Mouse (Mus musculus) layer of hippocampus, postnatal 25 days (tissue): ENCODE measurements around the gene Cenpu. TPM values are rescaled to one million over a fixed set of nuclear protein-coding genes. Genes with fewer than 3 reads are reported as not detected.

ENCODE experiments used
- DNase-seq, 2 experiments: peaks; one replicate each; pipeline ENCODE4 v3.0.0; 2022; ENCODE audit warnings: mixed read lengths in 2 of 2, low spot score in 1 of 2; ENCODE audit errors: extremely low spot score in 1 of 2
- total RNA-seq, 2 experiments: library from RNA; stranded (reverse); gene quantifications; 2 replicates each; pipeline ENCODE4 v1.2.3; 2021

Cenpu gene
- 1 to 10 TPM; 1.9 to 2.3 TPM for total RNA-seq

DNA sequence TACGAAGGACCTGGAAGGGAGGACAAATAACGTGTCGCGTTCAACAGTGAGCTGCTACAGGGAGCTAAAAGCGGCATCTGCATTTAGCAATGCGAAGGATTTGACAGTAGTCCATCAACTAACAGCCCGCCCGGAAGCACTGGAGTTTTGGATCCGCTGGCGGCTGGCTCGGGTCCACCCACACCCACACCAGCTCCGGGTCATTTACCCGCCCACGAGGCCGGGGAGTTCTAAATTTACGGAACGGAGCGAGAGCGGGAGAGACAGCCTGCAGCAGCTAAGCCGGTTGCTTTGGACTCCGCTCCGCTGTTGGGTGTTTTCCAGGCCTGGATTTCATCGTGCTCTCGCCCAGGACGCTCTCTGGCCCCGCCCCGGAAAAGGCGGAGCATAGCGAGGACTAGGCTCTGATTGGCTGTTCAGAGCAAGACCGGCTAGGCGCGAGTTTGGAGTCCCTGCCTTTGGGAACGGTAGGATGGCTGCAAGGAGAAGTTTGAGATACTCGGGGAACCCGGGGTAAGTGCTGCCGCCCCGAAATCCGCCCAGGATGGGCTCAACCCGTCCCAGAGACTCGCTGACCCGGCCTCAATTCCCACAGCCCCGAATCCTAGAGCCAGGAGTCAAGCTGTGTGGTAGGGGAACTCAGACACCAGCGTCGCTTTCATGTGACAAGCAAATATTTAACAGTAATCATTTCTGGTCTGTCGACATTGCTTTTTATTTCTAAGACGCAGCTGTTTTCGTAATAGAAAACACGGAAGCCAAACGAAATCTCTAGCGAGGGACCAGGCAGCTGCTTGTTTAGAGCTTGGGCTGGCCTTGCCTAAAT lies at the start of gene Cenpu:
Cenpu (plus strand) TSS at position 414 of the 826 bp plus-strand sequence.
- DNase-seq, result peak; percentile 96 to 99

DNA sequence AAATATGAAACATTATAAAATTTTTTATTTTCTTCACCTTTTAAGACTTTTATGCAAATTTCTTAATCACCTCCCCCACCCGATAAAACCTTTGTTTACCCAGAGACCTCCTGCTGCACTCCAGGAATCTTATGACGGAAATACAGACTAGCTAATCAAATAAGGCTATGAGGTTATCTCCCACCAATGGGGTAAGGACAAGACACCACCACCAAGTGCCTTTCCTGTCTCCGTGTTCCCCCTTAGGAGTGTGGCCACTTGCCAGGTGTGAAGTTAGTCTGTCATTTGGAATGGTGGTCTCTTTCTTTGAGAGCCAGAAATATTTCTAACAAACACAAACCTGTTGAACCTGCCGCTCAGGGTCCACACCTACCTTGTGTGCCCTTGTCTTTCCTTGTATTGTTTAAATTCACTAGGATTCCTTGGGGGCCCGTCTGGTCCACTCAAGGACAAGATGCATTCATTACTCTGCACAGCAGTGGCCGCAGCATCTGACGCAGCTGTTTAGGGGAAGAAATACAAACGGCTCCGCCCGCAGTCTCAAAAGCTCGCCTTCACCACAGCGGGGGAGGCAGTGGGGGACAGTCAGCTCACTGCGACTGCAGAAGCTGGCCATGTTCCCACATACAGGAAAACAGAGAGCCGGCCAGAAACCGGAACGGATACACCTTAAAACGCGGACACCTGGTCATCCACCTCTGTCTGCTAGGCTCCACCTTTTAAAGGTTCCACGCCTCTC lies 49.3 kb upstream of the Cenpu start:
- DNase-seq, result no peak

DNA sequence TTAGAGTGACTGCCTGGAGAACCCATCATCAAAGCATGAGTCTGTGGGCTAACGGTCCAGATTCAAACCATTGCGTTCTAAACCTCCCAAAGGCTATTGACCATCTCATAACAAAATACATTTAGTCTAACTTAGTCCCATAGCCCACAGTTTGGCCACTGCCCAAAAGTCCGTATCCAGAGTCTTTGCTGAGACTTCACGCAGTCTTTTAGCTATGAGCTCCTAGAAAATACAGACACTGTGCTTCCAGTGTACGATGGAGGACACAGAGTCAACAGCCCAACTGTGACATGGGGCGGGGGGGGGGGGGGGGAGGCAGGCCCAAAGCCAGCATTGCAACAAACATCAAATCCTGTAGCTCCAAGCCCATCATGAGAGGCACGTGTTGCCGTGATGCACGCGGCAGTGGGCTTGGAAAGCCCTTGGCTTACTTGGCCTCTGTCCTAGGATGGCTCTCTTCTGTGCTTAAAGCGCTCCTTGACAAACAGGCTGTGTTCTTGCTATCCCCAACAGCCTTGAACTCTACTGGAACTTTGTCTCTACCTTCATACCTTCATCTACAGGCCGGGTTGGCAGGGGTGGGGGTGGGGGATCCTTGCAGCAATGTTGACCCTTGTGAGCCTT lies 48.6 kb upstream of the Cenpu start:
- no peak for DNase-seq

DNA sequence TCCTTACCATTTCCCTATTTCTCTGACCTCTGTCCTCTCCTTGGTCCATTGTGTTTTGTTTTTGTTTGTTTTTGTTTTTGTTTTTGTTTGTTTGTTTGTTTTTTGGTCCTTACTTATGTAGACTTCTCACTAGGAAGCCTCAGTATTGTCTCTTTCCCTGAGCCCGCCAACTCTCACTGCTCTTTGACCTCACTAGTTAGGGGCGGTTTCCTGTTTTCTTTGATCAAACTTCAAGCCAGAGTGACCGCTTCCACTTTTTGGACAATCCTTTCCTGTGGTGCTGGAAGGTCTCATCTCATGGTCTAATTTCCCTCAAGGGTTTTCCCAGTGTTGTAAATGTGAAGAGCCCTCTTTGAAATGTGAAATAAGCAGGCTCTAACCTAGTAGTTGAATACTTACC lies 47.6 kb upstream of the Cenpu start:
- DNase-seq, result no peak

DNA sequence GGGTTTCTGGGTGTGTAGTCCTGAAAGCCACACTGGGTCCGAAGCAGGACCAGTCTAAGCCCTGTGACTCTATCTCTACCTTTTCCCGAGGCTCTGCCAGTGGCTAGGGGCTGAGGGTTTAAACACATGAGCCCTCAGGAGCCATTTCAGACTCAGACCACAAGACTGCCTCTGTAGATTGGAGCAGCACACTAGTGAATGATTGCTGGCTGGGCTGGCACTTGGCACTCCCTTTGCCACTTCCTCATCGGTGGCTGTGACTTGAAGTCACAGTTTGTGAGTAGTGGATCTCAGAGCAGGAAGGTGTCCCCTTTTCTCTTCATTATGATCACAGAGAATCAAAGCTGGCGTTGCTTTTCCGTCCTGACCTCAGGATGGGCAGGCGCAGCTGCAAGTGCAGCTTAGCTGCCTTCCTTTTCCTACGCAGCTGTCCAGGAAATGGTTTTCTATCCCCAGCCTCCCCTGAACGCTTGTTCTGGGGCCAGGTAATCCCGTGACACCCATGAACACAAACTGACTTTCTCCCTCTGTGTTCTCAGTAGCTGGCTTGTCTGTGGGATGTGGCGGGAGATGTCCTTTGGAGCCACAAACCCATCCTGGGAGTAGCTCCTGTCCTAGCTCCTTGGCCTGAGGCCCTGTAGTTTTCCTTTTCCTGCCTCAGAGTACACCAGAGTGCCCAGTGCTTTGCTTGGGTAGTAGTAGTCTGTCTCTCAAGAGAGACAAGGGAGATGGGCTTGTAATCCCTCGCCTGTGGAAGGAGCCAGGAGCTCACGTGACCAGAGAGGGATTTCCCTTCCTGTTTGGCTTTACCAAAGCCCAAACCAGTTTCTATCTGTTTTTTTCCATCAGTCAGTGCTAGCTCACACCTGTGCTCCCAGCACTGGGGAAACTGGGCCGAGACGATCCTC lies 43.1 kb upstream of the Cenpu start:
- DNase-seq, result no peak

DNA sequence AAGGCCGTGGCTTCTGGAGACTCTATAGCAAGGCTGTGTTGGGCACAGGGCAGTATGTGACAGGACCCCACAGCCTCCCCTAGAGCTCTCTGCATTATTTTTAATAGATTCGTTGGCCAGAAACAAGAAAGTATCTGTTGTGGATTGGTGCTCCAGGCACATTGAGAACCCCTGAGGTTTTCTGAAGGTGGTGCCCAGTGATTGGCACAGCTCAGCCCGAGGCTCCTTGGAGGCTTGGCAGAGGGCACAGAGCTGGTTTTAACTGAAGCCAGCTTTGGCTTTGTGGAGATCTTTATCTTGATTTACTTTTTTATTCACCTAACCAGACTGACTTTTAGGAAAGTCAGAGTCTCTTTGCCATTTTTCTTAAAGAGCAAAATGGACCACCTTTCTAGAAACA lies 42.4 kb upstream of the Cenpu start:
- DNase-seq, result no peak

DNA sequence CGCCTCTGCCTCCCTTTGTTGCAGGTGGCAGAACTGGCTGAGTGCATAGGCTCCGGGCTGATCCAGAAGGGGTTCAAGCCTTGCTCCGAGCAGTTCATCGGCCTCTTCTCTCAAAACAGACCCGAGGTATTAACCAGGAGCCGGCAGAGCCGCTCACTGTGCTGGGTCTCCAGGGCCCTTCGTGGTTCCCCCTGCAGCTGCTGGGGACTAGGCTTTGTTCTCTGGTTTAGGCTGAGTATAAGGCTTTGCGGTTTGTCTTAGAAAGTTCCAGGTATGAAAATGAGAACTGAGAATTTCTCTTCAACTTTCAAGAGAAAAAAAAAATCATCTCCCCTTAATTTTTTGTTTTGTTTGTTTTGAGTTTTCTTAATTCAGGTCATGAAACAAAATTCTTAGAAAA lies 40.5 kb upstream of the Cenpu start:
- no peak for DNase-seq

DNA sequence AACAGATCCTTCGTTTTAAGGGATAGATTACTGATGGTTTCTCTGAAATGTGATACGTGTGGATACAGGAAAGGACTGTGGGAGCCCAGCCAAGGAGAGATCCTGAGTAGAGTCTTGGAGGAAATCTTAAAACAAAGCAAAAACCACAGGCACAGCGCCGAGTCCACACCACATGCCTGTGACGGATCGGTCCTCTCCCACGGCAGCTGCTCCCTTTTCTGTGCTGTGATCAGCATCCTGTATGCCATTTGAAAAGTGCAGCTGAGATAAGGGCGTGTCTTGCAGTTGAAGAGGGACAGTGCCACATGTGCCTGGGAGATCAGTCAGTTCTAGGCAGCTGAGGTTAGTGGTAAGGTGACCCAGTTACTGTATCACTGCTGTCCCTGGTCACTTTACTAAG lies 39.3 kb upstream of the Cenpu start:
- DNase-seq, result no peak

DNA sequence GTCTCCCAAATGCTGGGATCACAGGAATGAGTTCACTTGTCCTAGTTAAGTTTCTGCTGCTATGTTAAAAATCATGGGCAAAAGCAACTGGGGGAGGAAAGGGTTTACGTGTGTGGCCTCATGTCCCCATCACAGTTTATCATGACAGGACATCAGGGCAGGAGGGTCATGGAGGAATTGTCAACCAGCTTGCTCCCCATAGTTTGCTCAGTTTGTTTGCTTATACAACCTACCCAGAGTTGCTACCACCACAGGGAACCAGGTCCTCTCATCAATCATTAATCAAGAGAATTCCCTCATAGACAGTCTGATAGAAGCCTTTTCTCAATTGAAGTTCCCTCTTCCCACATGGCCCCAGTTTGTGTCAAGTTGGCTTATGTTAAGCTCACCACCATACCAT lies 37.8 kb upstream of the Cenpu start:
- DNase-seq, result no peak

DNA sequence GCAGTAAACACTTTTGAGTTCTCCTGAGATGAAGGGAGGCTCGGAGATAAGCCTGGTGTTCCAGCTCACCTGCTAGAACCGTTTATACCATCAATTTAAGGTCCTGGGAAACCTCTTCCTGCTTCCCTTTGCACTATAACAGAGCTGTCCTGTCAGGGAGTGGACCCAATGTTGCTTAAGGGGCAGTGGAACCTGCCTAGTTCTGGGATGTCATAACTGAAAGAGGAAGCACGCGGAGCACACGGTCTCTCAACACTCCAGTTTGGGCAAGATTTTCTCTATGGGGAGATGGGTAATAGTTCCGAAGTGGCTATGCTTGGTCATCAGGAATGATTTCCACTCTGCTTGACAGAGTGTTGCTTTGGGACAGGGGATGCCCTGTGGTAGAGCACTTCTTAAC lies 31.2 kb upstream of the Cenpu start:
- DNase-seq, result no peak

DNA sequence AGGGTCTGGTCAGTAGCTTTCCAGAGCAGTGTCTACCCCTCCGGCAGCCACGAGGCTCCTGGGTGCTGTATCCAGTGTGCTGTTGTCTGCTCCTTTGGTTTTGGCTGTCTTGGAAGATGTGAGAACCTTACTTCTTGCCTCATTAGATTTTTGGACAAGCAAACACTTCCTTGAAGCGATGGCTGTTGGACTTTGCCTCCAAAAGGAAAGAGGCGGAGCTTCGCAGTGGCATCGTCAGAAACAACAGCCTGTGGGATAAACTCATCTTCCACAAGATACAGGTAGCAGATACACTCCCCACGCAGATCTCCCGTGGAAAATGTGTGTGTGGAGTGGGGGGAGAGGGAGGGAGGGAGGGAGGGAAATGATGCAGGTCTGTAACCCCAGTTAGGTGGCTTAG lies 25.7 kb upstream of the Cenpu start:
- no peak for DNase-seq

DNA sequence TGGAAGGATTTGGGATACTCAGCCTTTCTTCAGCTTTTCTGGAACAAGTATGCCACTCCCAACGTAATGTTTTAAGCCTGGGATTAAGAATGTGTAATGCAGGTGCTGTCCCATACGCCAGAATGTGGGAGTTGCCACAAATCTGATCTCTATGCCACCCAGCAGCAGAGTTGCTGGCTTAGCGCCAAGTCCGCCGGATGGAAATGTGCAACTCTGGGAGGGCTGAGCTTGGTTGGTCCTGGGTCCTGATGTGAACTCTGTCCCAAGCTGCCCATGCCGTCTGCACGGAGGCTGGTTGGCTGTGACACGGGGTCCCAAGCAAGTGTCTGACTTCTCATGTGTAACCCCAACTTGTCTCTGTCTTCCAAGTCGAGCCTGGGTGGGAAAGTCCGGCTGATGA lies 25.0 kb upstream of the Cenpu start:
- DNase-seq, result peak in 1 of 2 experiments; percentile 8

DNA sequence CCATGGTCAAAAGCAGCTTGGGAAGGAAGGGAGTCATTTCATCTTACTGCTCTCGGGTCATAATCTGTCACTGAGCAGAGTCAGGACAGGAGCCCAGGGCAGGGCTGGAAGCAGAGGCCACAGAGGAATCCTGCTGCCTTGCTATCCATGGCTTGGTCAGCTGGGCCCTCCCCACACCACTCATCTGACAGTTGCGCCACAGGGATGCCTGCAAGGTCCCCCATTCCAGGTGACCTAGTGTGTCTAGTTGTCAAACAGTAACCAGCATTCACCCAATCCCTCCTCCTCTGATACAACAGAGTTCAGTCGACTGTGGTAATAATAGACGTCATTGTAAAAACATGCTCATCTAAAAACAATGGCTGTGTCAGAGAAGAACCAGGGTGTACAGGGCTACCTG lies 22.3 kb upstream of the Cenpu start:
- DNase-seq, result no peak

DNA sequence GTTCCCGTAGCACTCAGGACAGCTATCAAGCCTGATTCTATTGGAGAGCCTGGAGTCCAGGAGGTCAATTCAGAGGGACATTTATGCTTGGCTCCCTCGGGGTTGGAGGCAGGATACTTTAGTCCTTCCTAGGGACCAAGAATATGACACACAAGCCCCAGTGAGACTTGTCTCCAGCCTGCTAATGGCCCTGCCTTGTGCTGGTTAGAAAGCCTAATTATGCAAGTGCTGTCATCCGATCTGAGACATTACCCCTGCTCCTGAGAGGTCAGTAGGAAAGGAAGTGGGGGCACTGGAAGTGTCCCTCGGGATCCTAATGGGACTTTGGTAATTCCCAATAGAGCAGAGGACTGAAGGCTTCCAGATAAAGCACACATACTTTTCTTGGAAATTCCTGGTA lies 21.3 kb upstream of the Cenpu start:
- DNase-seq, result no peak

DNA sequence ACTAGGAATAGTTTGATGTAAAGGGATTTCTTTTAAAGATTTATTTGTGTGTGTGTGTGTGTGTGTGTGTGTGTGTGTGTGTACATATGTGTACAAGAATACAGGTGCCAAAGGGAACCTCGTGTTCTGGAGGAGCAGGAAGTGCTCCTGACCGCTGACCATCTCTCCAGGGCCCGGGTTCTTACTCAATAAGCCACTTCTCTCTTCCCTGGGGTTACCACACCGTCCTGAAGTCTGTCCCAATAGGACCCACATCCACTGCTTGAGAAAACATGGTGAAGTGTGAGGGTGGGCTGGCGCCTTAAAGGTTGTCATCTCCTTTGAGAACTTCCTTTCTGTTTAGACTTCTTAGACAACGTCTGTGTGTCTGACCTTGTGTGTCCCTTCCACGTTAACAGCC lies 17.9 kb upstream of the Cenpu start:
- DNase-seq, result no peak

DNA sequence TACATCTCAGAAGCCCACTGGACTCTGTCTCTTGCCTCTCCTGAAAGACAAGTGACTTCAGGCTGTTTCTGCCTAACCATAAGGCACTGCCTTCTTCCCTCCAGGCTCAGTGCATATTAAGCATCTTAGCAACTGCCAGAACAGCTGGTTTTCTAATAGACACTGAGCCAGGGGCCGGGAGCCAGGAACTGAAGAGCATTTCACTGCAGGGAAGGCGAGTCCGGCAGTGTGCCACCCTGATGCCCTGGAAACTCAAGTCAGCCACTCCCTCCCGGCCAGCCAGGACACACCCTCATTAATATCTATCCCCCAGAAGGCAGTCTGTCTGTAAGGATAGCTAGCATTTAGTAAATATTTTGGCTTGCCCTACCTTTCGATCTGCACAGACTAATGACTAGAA lies 12.1 kb upstream of the Cenpu start:
- DNase-seq, result peak in 1 of 2 experiments; percentile 21

DNA sequence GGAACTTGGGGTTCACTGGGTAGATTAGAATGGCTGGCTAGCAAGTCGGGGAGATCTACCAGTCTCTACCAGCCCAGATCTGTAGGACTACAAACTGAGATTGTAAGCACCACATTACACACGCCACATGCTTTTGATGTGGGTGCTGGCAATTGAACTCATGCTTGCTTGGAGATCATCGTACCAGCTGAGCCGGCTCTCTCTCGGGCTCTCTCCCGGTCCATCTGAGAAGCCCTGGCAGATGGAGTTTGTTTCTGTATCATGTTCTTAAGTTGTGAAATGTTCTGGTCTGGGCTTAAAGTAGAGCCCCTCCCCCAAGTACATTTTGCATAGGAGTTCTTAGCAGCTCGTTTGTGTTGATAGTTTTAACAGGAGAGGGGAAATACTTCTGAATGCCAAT lies 8.6 kb upstream of the Cenpu start:
- no peak for DNase-seq

DNA sequence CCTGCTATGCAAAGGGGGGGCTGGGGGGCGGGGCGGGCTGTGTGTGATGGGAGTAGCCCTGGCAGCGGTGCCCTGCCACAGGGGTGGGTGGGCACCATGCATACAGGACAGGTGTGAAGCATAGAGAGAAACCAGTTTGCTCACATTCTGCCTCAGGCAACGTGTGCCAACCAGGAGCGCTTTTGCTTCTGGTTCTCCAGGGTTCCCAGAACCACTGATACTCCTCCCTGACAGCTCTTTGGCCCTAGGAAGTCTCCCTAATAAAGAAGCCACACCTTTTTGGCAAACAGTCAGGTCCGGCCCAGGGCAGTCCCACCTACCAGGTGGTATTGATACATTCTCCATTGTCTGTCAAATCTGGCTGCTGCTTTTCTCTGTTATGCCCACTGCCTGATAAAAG lies 8.2 kb upstream of the Cenpu start:
- no peak for DNase-seq

DNA sequence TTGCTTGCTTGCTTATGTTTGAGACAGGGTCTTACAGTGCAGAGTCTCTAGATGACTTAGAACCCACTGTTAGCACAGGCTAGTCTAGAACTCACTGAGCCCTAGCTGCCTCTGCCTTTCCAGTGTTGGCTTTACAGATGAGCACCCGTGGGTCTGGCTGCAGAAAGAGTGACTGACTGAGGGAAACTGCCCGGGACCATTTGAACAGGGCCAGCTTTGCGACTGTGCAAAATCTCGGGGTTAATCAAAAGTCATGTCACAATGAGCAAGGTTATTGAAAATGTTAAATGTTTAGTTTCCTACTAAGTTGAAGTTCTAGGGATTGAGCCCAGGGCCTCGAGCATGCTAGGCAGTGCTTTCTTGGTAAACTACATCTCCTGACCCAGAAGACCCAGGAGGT lies 6.0 kb upstream of the Cenpu start:
- DNase-seq, result no peak

DNA sequence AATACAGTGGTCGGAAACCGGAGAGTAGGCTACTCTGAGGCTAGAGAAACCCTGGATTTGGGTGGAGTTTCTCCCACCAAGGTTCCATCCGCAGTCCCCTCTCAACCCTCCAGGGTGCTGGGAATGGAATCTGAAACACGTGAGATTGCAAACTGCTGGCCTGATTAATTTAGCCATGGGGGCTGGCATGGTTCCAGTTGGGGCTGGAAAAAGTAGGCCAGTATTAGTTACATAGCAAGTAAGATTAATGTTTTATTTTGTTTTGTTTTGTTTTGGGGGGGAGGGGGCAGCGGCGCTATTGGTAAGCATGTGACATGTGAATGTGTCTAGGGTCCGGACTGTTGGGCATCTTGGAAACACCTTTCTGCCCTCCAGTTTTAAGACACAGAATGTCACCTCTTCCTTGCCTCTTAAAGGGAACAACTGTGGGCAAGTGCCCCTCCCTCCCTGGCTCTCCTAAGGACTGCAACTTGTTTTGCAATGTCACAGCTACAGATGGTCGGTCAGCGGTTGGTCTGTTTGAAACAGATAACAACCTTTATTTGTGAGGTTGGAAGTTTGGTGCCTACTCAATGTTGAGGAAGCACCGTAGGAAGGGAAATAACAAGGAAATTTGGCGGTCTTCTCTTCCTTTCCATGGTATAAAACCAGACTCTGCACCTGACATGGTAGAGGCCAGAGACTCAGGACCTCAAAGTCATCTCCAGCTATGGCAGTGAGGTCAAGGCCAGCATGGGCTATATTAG lies 5.2 kb upstream of the Cenpu start:
- no peak for DNase-seq
